Mouse (Mus musculus) left cerebral cortex, postnatal 36 days (tissue): ENCODE results near the gene Slc4a1. TPM values are rescaled to one million over a fixed set of nuclear protein-coding genes. Genes with fewer than 3 reads are reported as not detected.

Experiments
- DNase-seq, 2 experiments: peaks; one replicate each; pipeline ENCODE4 v3.0.0; 2021 to 2022; ENCODE audit warnings: low spot score in 2 of 2, mixed read lengths in 1 of 2
- intact Hi-C: fragments of 180-260 bp; cut with DNase I; formaldehyde crosslinking; loops from one replicate; pipeline ENCODE4 v1.15.1; 2025
- total RNA-seq, 2 experiments: library from RNA; stranded (reverse); gene quantifications; 2 replicates each; pipeline ENCODE4 v1.2.3; 2021

Slc4a1 gene
- total RNA-seq, 2 experiments from 2014 or later: 0.39 to 0.50 TPM

DNA sequence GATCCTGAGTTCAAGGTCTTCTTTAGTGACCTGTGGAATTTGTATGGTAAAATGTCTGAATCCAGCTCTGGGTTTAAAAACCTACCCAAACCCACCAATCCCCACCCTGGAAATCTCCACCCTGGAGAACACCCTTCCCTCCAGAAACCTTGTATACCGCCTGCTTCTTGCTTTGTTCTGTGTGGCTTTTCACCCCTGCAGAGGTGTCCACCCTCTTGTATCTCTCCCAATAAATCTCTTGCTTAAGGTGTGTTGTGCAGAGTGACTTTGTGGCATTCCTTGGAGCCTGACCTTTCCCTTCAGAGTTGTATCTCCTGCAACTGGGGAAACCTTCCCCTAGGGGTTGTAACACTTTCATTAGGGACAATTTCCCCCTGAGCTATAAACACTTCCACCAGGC is 28.1 kb downstream of the Slc4a1 start:
- intact Hi-C loops: loop anchor here (5.0 kb wide), 1 partner anchor 39 kb away; no protein-coding TSS in a partner anchor
- DNase-seq: no peak

DNA sequence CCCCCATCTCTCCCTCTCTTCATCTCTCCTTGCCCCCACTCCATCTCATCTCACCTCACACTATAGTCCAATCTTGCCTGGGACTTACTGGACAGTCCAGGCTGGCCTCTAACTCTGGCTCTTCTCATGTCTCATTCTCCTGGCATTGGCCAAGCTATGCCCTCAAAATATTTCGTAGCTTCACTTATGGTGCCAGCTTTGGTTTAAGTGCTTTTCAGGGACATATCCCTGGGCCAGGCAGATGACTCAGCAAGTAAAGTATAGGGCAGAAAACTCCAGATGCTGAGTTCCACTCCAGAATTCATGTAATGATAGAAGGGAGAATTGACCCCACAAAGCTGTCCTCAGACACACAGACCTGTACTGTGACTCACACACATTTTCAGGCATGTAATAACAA is 29.8 kb downstream of the Slc4a1 start:
- intact Hi-C loops: loop anchor here (5.0 kb wide), 1 partner anchor 41 kb away; no protein-coding TSS in a partner anchor
- DNase-seq: no peak

DNA sequence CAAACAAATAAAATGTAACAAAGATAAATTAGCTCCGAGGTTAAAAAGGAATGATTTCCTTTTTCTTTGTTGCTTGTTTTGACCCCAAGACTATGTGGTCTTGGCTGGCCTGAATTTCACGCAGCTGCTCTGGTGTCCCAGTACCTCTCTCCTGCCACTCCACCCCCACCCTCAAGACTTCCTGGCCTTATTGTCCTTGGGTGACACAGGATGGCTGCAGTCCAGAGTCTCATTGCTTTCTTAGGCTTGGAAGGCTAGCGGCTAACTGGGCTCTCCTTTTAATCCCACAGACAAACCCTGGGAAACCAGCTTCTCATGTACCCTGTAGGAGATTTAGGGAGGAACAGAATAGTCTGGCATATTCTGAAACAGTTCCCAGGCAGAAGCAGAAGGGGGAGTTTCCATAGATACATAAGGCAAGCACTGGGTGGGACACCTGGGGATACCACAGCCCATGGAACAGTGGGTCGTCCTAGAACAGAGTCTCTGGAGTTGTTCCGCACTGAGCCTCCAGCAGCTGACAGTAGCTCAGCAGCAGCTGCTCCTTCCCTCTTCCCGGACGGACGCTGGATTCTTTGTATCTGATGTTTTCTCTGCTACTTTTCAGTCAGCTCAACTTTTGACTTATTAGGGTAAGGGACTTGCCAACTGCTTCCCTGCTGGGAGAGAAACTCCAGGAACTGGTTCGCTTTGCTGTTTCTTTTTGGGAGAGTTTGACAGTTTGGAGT is 30.9 kb downstream of the Slc4a1 start:
- no peak for DNase-seq
- intact Hi-C loops: loop anchor here (5.0 kb wide), 1 partner anchor 42 kb away; no protein-coding TSS in a partner anchor

DNA sequence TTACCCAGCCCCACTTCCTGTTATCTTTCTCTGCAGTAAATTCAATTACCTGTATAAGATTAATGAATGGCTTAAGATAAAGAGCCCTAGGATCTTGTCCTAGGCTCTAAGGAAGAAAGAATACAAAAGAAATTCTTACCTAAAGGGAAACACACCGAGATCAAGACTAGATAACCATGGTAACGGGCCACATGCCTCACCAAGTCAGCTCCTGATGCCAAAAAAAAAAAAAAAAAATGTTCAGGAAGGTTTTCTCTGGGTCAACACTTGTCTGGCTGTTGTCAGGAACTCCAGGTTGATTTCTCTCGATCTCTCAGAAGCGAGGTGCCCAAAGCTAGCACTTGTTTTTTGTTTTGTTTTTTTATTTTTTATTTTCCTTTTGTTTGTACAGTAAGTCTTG is 32.0 kb downstream of the Slc4a1 start:
- intact Hi-C loops: no loop called here
- DNase-seq: no peak

DNA sequence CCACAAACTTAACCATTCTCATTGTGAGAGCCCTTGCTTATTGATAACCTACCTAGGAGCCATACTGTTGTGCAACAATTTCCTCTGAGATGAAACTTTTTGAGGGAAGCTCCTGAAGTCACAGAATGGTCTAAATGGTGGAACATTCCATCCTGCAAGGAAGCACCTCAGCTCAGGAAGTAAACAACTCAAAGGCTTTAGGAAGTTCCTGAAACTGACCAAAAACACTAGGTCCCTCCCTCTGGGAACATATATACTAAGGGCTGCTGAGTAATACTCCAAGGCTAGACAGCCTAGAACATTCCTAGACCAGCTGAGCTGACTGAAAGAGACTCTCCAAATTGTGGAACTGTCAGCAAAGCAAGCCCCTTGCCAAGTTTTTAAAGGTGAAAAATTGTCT is 32.9 kb downstream of the Slc4a1 start:
- intact Hi-C loops: no loop called here
- DNase-seq: no peak

DNA sequence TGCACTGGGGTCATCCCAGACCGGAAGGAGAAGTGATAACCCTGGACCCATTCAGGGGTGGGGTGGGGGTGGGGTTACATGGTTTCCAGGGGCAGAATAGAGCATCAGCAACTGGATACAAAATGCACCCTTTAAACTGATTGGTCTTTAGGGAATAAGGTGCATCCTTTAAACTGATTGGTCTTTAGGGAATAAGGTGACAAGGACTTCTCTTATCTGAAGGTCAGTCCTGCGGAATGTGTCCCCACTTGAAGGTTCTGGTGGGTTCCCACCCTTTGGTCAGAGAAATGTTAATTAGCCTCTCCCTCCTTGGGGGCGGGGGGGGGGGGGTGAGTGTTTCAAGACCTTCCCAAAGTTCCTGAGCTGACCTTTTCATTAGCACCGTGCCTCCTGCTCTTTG is 34.2 kb downstream of the Slc4a1 start:
- intact Hi-C loops: no loop called here
- no peak for DNase-seq

DNA sequence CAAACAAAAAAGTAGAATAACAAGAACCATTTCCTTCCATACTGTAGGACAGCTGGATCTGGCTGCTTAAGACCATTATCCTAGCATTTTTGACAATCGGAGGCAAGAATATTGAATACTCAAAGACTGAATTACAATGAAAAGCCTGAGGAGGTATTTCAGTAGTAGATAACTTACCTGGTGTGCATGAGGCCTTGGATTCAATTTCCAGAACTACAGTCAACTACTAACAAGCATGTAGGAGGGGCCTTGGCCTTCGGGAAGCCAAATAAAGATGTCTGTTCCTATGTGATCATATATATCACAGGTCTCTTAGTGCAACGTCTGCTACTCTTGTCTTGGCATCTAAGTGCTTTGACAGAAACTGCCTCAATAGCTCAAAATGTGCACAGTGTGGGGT is 36.0 kb downstream of the Slc4a1 start:
- intact Hi-C loops: no loop called here

DNA sequence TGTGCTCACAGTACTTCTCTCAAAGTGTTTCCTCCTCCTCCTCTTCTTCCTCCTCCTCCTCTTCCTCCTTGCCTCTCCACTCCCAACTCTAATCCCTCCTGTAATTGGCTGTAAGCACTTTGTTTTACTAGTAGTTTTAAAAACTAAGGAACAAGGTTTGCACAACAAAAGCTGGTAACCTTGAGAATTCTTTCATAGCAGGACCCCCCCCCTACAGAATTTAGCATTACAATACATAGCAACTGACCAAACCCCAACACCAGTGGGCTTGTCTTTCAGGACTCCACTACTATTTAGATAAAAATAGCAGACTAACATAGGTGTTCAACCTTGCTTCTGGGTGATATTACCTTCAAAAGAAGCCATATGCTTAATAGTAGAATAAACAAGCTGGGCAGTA is 36.5 kb downstream of the Slc4a1 start:
- no peak for DNase-seq
- intact Hi-C loops: no loop called here

More for the DNA sequence above, 36.0 kb downstream of the Slc4a1 start:
- DNase-seq: no peak

DNA sequence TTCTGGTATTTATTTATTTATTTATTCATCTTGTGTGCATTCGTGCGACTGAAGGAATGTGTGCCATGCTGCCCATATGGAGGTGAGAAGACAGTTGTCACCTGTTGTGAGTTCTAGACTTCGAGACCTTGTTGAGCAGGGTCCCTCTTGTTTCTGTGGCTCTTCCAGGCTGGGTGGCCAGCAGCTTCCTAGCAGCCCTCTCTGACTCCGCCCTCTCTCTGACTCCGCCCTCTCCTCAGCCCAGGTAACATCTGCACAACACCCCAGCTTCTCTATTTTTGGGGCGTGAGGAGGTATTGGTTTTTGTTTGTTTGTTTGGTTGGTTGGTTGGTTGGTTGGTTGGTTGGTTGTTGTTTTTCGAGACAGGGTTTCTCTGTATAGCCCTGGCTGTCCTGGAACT is 38.2 kb downstream of the Slc4a1 start:
- DNase-seq: no peak
- intact Hi-C loops: no loop called here

DNA sequence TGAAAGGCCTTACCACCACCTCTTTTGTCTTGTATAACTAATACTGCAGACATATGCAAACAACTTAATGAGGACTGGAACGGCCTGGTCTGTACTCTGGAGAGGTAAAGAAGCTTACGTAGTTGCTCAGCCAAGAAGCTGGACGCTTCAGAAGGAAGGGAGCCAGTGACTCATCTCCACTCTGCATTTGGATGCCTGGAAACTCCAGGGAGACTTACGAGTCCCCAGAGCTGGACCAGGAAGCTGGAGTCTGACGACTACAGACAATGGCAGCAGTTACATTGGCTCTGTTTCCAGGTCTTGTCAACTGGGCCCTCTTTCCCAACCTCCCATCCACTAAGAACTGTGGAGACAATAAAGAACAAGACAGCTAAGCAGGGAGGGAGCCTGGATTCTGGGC is 38.8 kb downstream of the Slc4a1 start:
- DNase-seq: no peak
- intact Hi-C loops: no loop called here

DNA sequence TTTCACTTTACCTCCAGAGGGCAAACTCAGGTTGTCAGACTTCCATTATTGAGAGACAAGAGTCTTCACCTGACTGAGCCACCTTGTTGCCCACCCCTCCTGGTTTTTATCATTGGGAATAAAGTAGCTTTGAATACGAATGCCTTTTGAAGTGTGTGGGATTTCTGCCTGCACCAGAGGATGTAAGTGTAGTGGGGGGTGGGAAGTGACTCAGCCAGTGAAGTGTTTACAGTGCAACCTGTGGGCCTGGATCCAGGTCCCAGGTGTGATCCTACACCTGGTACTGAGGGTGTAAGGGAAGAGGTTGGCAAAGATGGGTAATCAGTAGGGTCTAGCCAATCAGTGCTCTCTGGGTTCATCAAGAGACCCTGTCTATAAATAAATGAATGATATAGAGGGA is 42.5 kb downstream of the Slc4a1 start:
- intact Hi-C loops: no loop called here
- DNase-seq: no peak

DNA sequence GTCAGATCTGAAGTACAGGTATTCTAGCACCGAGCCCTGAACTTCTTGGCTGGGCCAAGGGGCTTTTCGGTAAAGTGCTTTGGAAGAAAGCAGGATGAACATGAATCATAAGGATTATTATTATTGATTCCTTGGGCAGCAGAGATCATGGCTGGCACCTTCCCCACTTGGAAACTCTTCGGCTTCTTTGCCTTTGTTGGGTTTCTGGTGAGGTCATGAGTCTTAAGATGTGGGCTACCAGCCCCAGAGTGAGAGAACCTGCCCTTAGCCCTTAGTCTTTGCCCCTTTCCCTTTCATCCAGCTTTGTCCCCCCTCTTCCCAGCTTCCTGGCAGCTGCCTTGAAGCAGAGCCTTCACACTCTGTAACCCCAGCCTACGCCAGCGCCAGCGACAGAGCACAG is 44.1 kb downstream of the Slc4a1 start:
- no peak for DNase-seq
- intact Hi-C loops: no loop called here

DNA sequence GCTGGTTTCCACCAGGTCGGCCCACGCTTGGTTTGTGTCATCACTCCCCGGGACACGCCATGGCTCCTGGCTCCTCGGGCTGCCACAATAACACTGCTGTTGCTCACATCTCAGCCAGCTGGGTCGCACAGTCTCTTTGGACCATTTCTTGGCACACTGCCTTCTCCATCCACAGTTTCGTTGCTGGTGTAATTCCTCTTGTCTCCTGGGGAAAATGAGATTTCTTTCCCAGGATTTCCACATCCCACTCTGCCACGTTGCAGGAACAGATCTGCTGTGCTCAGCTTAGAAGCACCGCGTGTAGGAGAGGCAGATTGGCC is 45.4 kb downstream of the Slc4a1 start:
- peak; percentile 73 to 81 for DNase-seq
- intact Hi-C loops: loop anchor here (1.0 kb wide), 1 partner anchor 74 kb away; no protein-coding TSS in a partner anchor

DNA sequence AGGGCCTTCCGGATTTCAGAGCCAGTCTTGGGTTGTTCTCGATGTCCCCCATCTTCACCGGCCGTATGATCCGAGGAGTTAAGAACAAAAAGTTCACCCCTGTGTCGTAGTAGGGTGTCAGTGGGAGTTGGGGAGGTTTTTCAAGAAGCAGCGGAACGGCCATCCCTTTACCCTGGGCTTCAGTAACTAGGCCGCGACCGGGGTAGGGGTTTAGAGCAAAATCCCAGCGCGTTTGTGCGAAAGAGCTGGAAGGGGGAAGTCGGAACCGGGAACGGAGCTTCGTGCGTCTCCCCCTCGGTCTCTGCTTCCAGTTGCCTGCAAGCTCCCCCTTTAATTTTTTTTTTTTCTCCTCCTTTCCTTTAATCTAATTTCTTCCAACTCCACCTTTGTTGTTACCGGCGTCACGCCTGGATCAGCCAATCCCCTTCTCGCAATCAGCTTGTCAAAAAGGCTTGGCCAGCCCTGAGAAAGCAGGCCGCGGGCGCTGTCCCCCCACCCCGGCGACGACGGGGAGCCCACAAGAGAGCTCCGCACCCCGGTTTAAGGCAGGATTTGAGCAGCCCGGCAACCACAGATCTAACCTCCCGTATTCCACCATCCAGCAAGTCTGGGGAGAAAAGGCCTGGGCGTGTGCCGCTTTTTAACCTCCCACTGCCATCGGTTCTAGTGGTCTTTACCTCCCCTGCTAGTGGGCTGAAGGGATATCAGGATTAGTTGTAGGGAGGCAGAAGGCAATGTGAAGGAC is 45.9 kb downstream of the Slc4a1 start:
- DNase-seq: peak; percentile 90 to 91
- intact Hi-C loops: loop anchor here (1.0 kb wide), 1 partner anchor 74 kb away; no protein-coding TSS in a partner anchor

DNA sequence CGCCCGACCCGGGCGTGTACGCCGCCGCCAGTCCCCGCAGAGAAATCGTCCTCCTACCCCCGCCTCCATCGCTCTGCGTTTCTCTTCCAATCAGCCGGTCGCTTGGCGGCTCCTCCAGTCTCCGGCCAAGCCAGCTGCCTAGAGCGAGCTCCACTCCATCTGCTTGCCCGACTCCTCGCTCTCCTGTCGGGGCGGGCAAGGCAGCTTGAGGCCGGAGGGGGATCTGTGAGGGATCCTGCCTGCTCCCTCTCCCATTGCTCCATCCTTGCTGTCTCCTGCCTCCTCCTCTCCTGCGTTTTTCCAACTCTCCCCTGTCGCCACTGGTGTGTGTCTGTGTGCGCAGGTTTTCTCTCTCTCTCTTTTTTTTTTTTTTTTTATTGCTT is 46.6 kb downstream of the Slc4a1 start, which contains the start of gene Ubtf:
TSS of gene Ubtf (minus strand) at position 333 of the 383 bp plus-strand sequence.
- intact Hi-C loops: no loop called here

DNA sequence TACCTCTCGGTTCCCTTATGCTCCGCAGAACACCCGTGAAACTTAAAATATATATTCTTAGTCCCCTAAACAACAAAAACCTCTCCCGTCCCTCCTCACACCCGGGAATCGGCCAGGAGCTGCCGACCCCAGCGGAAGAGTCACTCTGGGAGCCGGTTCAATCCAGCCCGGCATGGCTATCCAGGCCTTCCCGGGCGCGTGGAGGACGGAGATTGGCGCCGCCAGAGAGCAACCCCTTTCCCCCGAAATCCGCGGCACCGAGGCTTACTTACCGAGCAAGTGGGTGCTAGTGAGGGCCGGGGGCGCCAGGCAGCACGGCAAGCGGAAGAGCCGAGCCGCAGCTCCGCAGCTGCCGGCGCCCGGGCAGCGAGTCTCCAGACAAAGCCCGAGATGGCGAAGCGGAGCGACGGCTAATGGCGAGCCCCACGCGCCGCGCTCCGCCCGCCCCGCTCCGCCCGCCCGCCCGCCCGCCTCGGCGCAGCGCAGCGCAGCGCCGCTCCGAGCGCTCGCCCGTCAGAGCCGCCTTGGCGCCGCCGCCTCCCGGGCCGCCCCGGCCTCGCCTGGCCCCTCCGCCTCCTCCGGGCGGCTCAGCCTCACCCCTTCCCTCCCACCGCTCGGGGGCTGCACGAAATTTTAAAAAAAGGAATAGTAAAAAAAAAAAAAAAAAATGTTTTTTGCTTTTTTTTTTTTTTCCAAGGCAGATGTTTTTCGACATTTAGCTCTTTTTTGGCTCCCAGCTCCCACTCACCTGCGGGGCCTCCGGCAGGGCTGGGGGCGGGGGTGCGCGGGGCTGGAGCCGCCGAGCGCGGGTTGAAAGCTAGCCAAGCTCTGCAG is 47.2 kb downstream of the Slc4a1 start:
- intact Hi-C loops: no loop called here
- peak; percentile 64 to 65 for DNase-seq

More for the DNA sequence above, 46.6 kb downstream of the Slc4a1 start, which contains the start of gene Ubtf:
- peak; percentile 82 to 86 for DNase-seq

DNA sequence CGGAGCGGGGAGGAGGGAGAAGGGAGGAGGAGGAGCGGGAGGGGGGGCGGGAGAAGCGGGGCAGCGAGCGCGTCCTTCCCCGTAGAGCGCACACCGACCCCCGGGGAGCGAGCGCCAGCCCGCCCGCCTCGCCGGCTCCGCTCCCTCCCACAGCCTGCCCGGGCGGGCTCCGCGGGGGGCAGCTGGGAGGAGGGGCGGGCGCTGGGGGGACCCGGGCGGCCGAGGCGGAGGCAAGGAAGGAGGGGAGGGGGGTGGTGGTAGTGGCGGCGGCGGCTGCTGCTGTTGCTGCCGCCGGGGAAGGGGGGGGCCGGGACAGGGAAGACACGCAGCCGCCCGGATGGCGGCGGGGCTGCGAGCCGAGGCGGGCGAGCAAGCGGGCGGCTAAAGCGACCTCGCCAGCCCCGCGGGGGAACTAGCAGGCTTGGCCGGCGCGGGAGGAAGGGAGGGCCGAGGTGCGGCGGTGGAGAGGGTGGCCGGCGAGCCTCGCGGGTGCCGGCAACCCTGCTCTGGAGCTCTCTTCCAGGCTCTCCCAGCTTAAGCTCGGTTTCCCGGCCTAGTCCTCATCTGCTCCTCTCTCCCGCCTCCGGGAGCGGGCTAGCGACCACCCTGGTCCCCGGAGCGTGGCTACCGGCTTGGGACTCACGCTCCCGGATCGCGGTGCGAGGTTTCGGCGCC is 48.0 kb downstream of the Slc4a1 start:
- DNase-seq: peak; percentile 41 to 60
- intact Hi-C loops: loop anchor here (2.0 kb wide), 1 partner anchor 21 kb away; the partner anchor contains the start of gene Atxn7l3

DNA sequence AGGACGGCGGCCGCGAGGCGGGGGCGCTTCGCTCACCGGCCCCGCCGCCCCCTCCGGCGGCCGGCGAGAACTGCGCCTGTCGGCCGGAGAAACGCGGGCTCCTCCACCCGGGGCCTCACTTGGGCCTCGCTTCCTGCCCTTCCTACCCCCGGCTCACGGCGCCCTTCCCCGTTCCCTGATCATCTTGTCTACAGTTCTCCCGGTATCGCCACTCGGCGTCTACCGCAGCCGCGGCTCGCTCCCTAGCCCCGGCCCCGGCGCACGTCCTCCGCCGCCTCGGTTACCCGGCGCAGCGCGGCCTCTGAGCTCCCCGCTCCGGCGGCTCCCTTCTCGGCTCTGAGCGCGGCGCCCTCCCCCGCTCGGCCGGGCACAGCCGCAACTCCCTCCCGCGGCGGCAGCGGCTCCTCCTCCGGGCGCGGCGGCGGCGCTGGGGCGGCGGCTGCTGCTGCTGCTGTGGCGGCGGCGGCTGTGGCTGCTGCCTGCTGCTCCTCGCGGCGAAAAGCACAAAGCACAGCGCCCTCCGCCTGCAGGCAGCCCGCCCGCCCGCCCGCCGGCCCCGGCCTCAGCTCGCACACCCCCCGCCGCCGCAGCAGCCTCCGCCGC is 48.6 kb downstream of the Slc4a1 start:
- intact Hi-C loops: loop anchor here (2.0 kb wide), 1 partner anchor 21 kb away; the partner anchor contains the start of gene Atxn7l3
- peak; percentile 58 to 77 for DNase-seq
